Mouse (Mus musculus): Measurements from ENCODE around the gene Gramd4. TPM values are rescaled to one million over a fixed set of nuclear protein-coding genes. Genes with fewer than 3 reads are reported as not detected.
"Not testable (repeated sequence)": the region's sequence is repeated elsewhere in the genome, so short reads cannot be mapped to it uniquely, and the experiment has no call there.

Gene Gramd4
- polyA plus RNA-seq, 1 experiment from 2014 or later = 34.3 TPM

GRCm38 (mm10) chr15:86053890-86054536, 3.5 kb upstream of the Gramd4 start:
- peak; percentile 41 for ATAC-seq
- H3K9me3 ChIP-seq = no peaks in the 10 kb centered on the region

GRCm38 (mm10) chr15:86054861-86055260, 2.6 kb upstream of the Gramd4 start:
- not testable (repeated sequence) for H3K27me3 ChIP-seq; H3K36me3 ChIP-seq; H3K27ac ChIP-seq; H3K4me3 ChIP-seq (replicated peaks); H3K9ac ChIP-seq (replicated peaks); H3K4me2 ChIP-seq (replicated peaks); H3K9me3 ChIP-seq; ATAC-seq
- peaks cover 19% of the 10 kb centered on the region for H3K4me1 ChIP-seq (replicated peaks)
- WGBS = 59% methylated on average over 3 of the region's 3 CpGs

More at GRCm38 (mm10) chr15:86053890-86054536, 3.5 kb upstream of the Gramd4 start:
- Histone ChIP-seq H3K4me3 (replicated peaks) (no peak overlapping the region), H3K27me3 (no peaks in the 10 kb centered on the region), H3K27ac (no peak overlapping the region), H3K36me3 (no peaks in the 10 kb centered on the region), H3K4me1 (replicated peaks) (peaks cover 11% of the 10 kb centered on the region), H3K4me2 (replicated peaks) (no peak overlapping the region), H3K9ac (replicated peaks) (no peak overlapping the region)
- WGBS = 34% methylated on average over 2 of the region's 2 CpGs

GRCm38 (mm10) chr15:86056221-86056760, 1.2 kb upstream of the Gramd4 start:
- 93% methylated on average over 5 of the region's 5 CpGs for WGBS
- no peaks in the 10 kb centered on the region for H3K27me3 ChIP-seq

GRCm38 (mm10) chr15:86057908-86058307, 413 bp downstream of the Gramd4 start:
- H3K9ac ChIP-seq (replicated peaks) = peak overlapping the region; percentile 98
- H3K4me3 ChIP-seq (replicated peaks) = peak overlapping the region; percentile 86
- no peaks in the 10 kb centered on the region for H3K9me3 ChIP-seq
- H3K4me1 ChIP-seq (replicated peaks) = peaks cover 49% of the 10 kb centered on the region
- H3K36me3 ChIP-seq = no peaks in the 10 kb centered on the region
- H3K27me3 ChIP-seq = no peaks in the 10 kb centered on the region
- H3K4me2 ChIP-seq (replicated peaks) = peak overlapping the region; percentile 83
- WGBS = 6% methylated on average over 7 of the region's 7 CpGs
- peak overlapping the region; percentile 90 for H3K27ac ChIP-seq
- ATAC-seq = peak; percentile 49; the same call in 1 of the 2 replicates

More at GRCm38 (mm10) chr15:86056221-86056760, 1.2 kb upstream of the Gramd4 start:
- no peak for ATAC-seq
- Histone ChIP-seq H3K4me3 (replicated peaks) (no peak overlapping the region), H3K4me2 (replicated peaks) (no peak overlapping the region), H3K9ac (replicated peaks) (no peak overlapping the region), H3K27ac (no peak overlapping the region), H3K4me1 (replicated peaks) (peaks cover 33% of the 10 kb centered on the region), H3K36me3 (no peaks in the 10 kb centered on the region), H3K9me3 (no peaks in the 10 kb centered on the region)

GRCm38 (mm10) chr15:86058394-86058915, 960 bp downstream of the Gramd4 start:
- peak; percentile 67 for ATAC-seq
- Histone ChIP-seq H3K27me3 (no peaks in the 10 kb centered on the region), H3K9ac (replicated peaks) (peak overlapping the region; percentile 98), H3K27ac (peak overlapping the region; percentile 90), H3K4me1 (replicated peaks) (peaks cover 50% of the 10 kb centered on the region), H3K9me3 (no peaks in the 10 kb centered on the region), H3K36me3 (no peaks in the 10 kb centered on the region), H3K4me2 (replicated peaks) (peak overlapping the region; percentile 83), H3K4me3 (replicated peaks) (peak overlapping the region; percentile 86)
- under 1% methylated on average over 42 of the region's 70 CpGs for WGBS

- Histone ChIP-seq H3K36me3 (no peaks in the 10 kb centered on the region), H3K9me3 (no peaks in the 10 kb centered on the region), H3K27me3 (no peaks in the 10 kb centered on the region), H3K4me1 (replicated peaks) (peaks cover 50% of the 10 kb centered on the region), H3K9ac (replicated peaks) (peak overlapping the region; percentile 98), H3K4me3 (replicated peaks) (peak overlapping the region; percentile 86), H3K4me2 (replicated peaks) (peak overlapping the region; percentile 83), H3K27ac (peak overlapping the region; percentile 90)
- WGBS = 1% methylated on average over 49 of the region's 49 CpGs
- ATAC-seq = peak; percentile 78
These were observed 1.7 kb downstream of the Gramd4 start for GRCm38 (mm10) chr15:86058931-86059834.

- Histone ChIP-seq H3K9ac (replicated peaks) (peak overlapping the region; percentile 98), H3K36me3 (no peaks in the 10 kb centered on the region), H3K4me2 (replicated peaks) (peak overlapping the region; percentile 83), H3K4me3 (replicated peaks) (peak overlapping the region; percentile 86), H3K9me3 (no peaks in the 10 kb centered on the region), H3K27me3 (no peaks in the 10 kb centered on the region), H3K4me1 (replicated peaks) (peaks cover 50% of the 10 kb centered on the region), H3K27ac (no peak overlapping the region)
- no peak for ATAC-seq
- WGBS = 74% methylated on average over 7 of the region's 7 CpGs
These were observed 2.4 kb downstream of the Gramd4 start for GRCm38 (mm10) chr15:86059835-86060380.

- WGBS = 85% methylated on average over 12 of the region's 12 CpGs
These were observed 3.1 kb downstream of the Gramd4 start for GRCm38 (mm10) chr15:86060581-86060980.

GRCm38 (mm10) chr15:86061221-86061620, 3.7 kb downstream of the Gramd4 start:
- Histone ChIP-seq H3K36me3 (peaks cover 4% of the 10 kb centered on the region; the same call in 1 of the 2 replicates), H3K4me3 (replicated peaks) (peak overlapping the region; percentile 86), H3K27me3 (no peaks in the 10 kb centered on the region), H3K27ac (no peak overlapping the region), H3K9me3 (no peaks in the 10 kb centered on the region), H3K4me2 (replicated peaks) (peak overlapping the region; percentile 83), H3K4me1 (replicated peaks) (peaks cover 50% of the 10 kb centered on the region), H3K9ac (replicated peaks) (peak overlapping the region; percentile 98; the same call in 1 of the 2 replicates)
- WGBS = 96% methylated on average over 7 of the region's 7 CpGs
- ATAC-seq = no peak

More at GRCm38 (mm10) chr15:86060581-86060980, 3.1 kb downstream of the Gramd4 start:
- no peak for ATAC-seq
- Histone ChIP-seq H3K36me3 (no peaks in the 10 kb centered on the region; the same call in 1 of the 2 replicates), H3K4me3 (replicated peaks) (peak overlapping the region; percentile 86), H3K9me3 (no peaks in the 10 kb centered on the region), H3K4me2 (replicated peaks) (peak overlapping the region; percentile 83), H3K9ac (replicated peaks) (peak overlapping the region; percentile 98), H3K27ac (no peak overlapping the region), H3K27me3 (no peaks in the 10 kb centered on the region), H3K4me1 (replicated peaks) (peaks cover 50% of the 10 kb centered on the region)

GRCm38 (mm10) chr15:86061848-86062481, 4.5 kb downstream of the Gramd4 start:
- ATAC-seq = no peak

More at GRCm38 (mm10) chr15:86061848-86062481, 4.5 kb downstream of the Gramd4 start:
- WGBS = 64% methylated on average over 6 of the region's 6 CpGs
- Histone ChIP-seq H3K4me3 (replicated peaks) (0 out of 2 replicates have a peak overlapping the region, but pooled peaks have one; percentile 5), H3K9me3 (no peaks in the 10 kb centered on the region), H3K4me1 (replicated peaks) (peaks cover 56% of the 10 kb centered on the region), H3K27me3 (no peaks in the 10 kb centered on the region), H3K9ac (replicated peaks) (peak overlapping the region; percentile 51; the same call in 1 of the 2 replicates), H3K36me3 (peaks cover 4% of the 10 kb centered on the region; the same call in 1 of the 2 replicates), H3K27ac (no peak overlapping the region), H3K4me2 (replicated peaks) (peak overlapping the region; percentile 83)
